ENCODE assay signal across 8 mouse cellular contexts in genomic region chr5:134485900-134486665, GRCm38 (mm10). TPM values are rescaled to one million over a fixed set of nuclear protein-coding genes. Genes with fewer than 3 reads are reported as not detected.
DNase-seq lines count a peak whose midpoint lies in the region; ATAC-seq and TF ChIP-seq lines count a peak whose summit lies in the region.
"Had no signal": no experiment of that assay in that cellular context is flagged by ENCODE, and none has a peak within 500 bp of the region (broad histone marks: within the 10 kb centered on the region; RNA-seq: fewer than 3 reads in every experiment).

No protein-coding gene starts in this region.

- peaks cover 5% of the 10 kb centered on the region for H3K27me3 ChIP-seq in G1E (ENCODE audit: insufficient read depth, low read length)
- H3K27me3 ChIP-seq in embryonic facial prominence, embryonic 10.5 days (replicated peaks; ENCODE audit: low read depth, poor library complexity, severe bottlenecking) = no peaks in the 10 kb centered on the region
- H3K27me3 ChIP-seq in heart, postnatal 0 days (ENCODE audit: control insufficient read depth, insufficient read depth, low read length) = no peaks in the 10 kb centered on the region
- H3K27me3 ChIP-seq: megakaryocyte, embryonic 14.5 days had no signal

- no peak for TF ChIP-seq EP300 in heart, postnatal 0 days (IDR thresholded peaks at IDR 0.05; ENCODE audit: low read depth)

- DNase-seq in G1E (ENCODE audit: low spot score) = peak; percentile 40
- DNase-seq in adrenal gland, postnatal 14 days = peak; percentile 81
- peak; percentile 86 for DNase-seq in embryonic facial prominence, embryonic 10.5 days (ENCODE audit: low spot score)
- DNase-seq in heart, postnatal 0 days (ENCODE audit: low spot score) = peak; percentile 82
- peak; percentile 66 to 75 for DNase-seq in kidney, postnatal 25 days
- peak; percentile 83 for DNase-seq in lung, postnatal 36 days
- DNase-seq in right cerebral cortex, postnatal 14 days = peak; percentile 77

- WGBS in embryonic facial prominence, embryonic 10.5 days = 62% methylated on average over 13 of the region's 13 CpGs
- 56% methylated on average over 13 of the region's 13 CpGs for WGBS in heart, postnatal 0 days

- no peak overlapping the region for H3K9ac ChIP-seq in heart, postnatal 0 days (replicated peaks; ENCODE audit: low read depth, low read length)

- 0 out of 2 replicates have a peak overlapping the region, but pooled peaks have one; percentile 19 for H3K27ac ChIP-seq in embryonic facial prominence, embryonic 10.5 days (replicated peaks)
- no peak overlapping the region for H3K27ac ChIP-seq in heart, postnatal 0 days (ENCODE audit: low read depth)

- H3K4me3 ChIP-seq in G1E (ENCODE audit: low read depth, low read length) = no peak overlapping the region
- H3K4me3 ChIP-seq in embryonic facial prominence, embryonic 10.5 days = no peak overlapping the region
- H3K4me3 ChIP-seq in heart, postnatal 0 days (ENCODE audit: low read depth, low read length) = no peak overlapping the region
- H3K4me3 ChIP-seq: megakaryocyte, embryonic 14.5 days had no signal

- peak; percentile 57; the same call in 1 of the 2 replicates for ATAC-seq in G1E (ENCODE audit: extremely low read depth, insufficient number of reproducible peaks, low FRiP score, poor library complexity, severe bottlenecking)
- ATAC-seq in heart, postnatal 0 days (ENCODE audit: insufficient read depth, low read depth) = peak; percentile 70

- H3K36me3 ChIP-seq in G1E (replicated peaks) = no peaks in the 10 kb centered on the region
- peaks cover 29% of the 10 kb centered on the region for H3K36me3 ChIP-seq in embryonic facial prominence, embryonic 10.5 days (replicated peaks)
- no peaks in the 10 kb centered on the region for H3K36me3 ChIP-seq in heart, postnatal 0 days (replicated peaks; ENCODE audit: control insufficient read depth, insufficient read depth, low read length)

- TF ChIP-seq CTCF in G1E (IDR thresholded peaks at IDR 0.05; ENCODE audit: low read depth, low read length) = peak; percentile 96
- peak; percentile 99 for TF ChIP-seq CTCF in heart, postnatal 0 days (IDR thresholded peaks at IDR 0.05; ENCODE audit: low read depth)

- peaks cover 4% of the 10 kb centered on the region for H3K4me1 ChIP-seq in G1E (ENCODE audit: insufficient read depth, low read depth, low read length)
- peaks cover 20% of the 10 kb centered on the region for H3K4me1 ChIP-seq in embryonic facial prominence, embryonic 10.5 days
- no peaks in the 10 kb centered on the region for H3K4me1 ChIP-seq in heart, postnatal 0 days (ENCODE audit: control insufficient read depth, insufficient read depth)

- no peaks in the 10 kb centered on the region for H3K9me3 ChIP-seq in G1E (replicated peaks)
- H3K9me3 ChIP-seq in embryonic facial prominence, embryonic 10.5 days = no peaks in the 10 kb centered on the region
- H3K9me3 ChIP-seq in heart, postnatal 0 days (replicated peaks; ENCODE audit: control insufficient read depth, low read length) = no peaks in the 10 kb centered on the region
- H3K9me3 ChIP-seq: megakaryocyte, embryonic 14.5 days had no signal

- H3K4me2 ChIP-seq in heart, postnatal 0 days (ENCODE audit: low read depth, low read length) = no peak overlapping the region

RNA-seq across cellular contexts. Expression of gene Gtf2ird1, which starts 29.6 kb away (rescaled TPM):
- total RNA-seq in G1E (2014; fragmentation: Nextera tagmentation) (not detected in 2 replicates), G1E (2017) (1.6 and 2.2 TPM in 2 replicates)
- 1.5 TPM in 2 replicates for polyA plus RNA-seq in G1E (2012)
- total RNA-seq in adrenal gland, postnatal 14 days (2021) = 61.7 and 69.6 TPM in 2 replicates
- 114 and 122 TPM in 2 replicates for polyA plus RNA-seq in embryonic facial prominence, embryonic 10.5 days (2016; fragmentation: Nextera tagmentation; extraction: Ambion mirVana)
- 28.8 and 63.7 TPM in 2 replicates for total RNA-seq in heart, postnatal 0 days (2014; rRNA removed; ENCODE audit: low replicate concordance)
- 20.5 and 27.7 TPM in 2 replicates for polyA plus RNA-seq in heart, postnatal 0 days (2015; fragmentation: Nextera tagmentation; extraction: Ambion mirVana)
